Comparison of ENCODE assay signal across 21 mouse cellular contexts in the genomic region with DNA sequence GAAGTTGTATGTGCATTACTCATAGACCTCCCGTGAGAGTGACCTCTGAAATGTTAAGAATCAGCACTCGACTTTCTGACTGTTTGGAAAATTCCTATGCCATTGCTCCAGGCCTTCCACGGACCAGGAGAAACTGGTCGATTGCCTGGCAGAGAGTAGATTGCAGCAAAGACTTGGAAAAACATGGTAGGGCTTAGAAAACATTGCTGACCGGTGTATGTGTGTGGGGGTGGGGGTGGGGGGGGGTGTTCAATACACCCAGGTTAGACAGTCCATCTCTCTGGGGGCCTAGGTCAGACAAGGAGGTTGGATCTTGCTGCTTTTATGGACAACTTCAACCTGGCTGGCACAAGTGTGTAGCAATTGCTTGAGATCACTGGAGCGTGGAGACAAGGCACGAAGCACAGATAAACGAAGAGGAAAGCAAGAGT. TPM values are rescaled to one million over a fixed set of nuclear protein-coding genes. Genes with fewer than 3 reads are reported as not detected.
A peak's percentile ranks its signal among the peaks of the same experiment; 100 is the strongest.
DNase-seq lines count a peak whose midpoint lies in the region; ATAC-seq and TF ChIP-seq lines count a peak whose summit lies in the region.
"Had no signal": no experiment of that assay in that cellular context is flagged by ENCODE, and none has a peak within 500 bp of the region (broad histone marks: within the 10 kb centered on the region; RNA-seq: fewer than 3 reads in every experiment).

No protein-coding gene starts in this region.

- peak; percentile 17 to 23 for DNase-seq in adrenal gland, postnatal 36 days
- DNase-seq in adrenal gland, adult 18-20 months (ENCODE audit: low spot score in 2 of 2), result no peak
- peak; percentile 13 for DNase-seq in adipocyte (ENCODE audit: low spot score)
- DNase-seq in kidney, adult 9 months, result peak; percentile 47
- DNase-seq in kidney, postnatal 25 days, result peak; percentile 42 to 63
- DNase-seq in liver, postnatal 0 days, result no peak
- no peak for DNase-seq in cerebellum, adult 9-10 months
- DNase-seq: B cell, adult 2 months; cerebellum, postnatal 10 days; thymus, postnatal 14 days had no signal

- no peaks in the 10 kb centered on the region for H3K4me1 ChIP-seq in liver, postnatal 0 days (ENCODE audit: insufficient read depth)
- H3K4me1 ChIP-seq: embryonic facial prominence, embryonic 15.5 days; hindbrain, embryonic 10.5 days; limb, embryonic 15.5 days; midbrain, embryonic 13.5 days; neural tube, embryonic 12.5 days had no signal

- no peak for TF ChIP-seq EP300 in liver, postnatal 0 days (IDR thresholded peaks at IDR 0.05; ENCODE audit: low read depth)

- no peak overlapping the region for H3K27ac ChIP-seq in liver, postnatal 0 days (ENCODE audit: low read depth)
- H3K27ac ChIP-seq: embryonic facial prominence, embryonic 15.5 days; hindbrain, embryonic 10.5 days; limb, embryonic 15.5 days; liver, embryonic 15.5 days; midbrain, embryonic 13.5 days; neural tube, embryonic 12.5 days had no signal

- no peak for ATAC-seq in liver, postnatal 0 days
- no peak for ATAC-seq in megakaryocyte progenitor cell, adult 5-6 weeks (replicated peaks; ENCODE audit: poor library complexity)
- ATAC-seq: lung, postnatal 0 days; midbrain, embryonic 13.5 days had no signal

- no peak overlapping the region for H3K4me2 ChIP-seq in liver, postnatal 0 days (ENCODE audit: low read depth, low read length)
- H3K4me2 ChIP-seq: embryonic facial prominence, embryonic 15.5 days; limb, embryonic 15.5 days; liver, embryonic 15.5 days; midbrain, embryonic 13.5 days; neural tube, embryonic 12.5 days had no signal

- H3K9ac ChIP-seq in liver, postnatal 0 days (replicated peaks), result no peak overlapping the region
- H3K9ac ChIP-seq: embryonic facial prominence, embryonic 15.5 days; limb, embryonic 15.5 days; liver, embryonic 15.5 days; midbrain, embryonic 13.5 days; neural tube, embryonic 12.5 days had no signal

- no peaks in the 10 kb centered on the region for H3K36me3 ChIP-seq in liver, postnatal 0 days (replicated peaks; ENCODE audit: insufficient read depth, low read length)
- H3K36me3 ChIP-seq: embryonic facial prominence, embryonic 15.5 days; hindbrain, embryonic 10.5 days; limb, embryonic 15.5 days; liver, embryonic 15.5 days; midbrain, embryonic 13.5 days; neural tube, embryonic 12.5 days had no signal

- no peak for TF ChIP-seq CTCF in liver, postnatal 0 days (IDR thresholded peaks at IDR 0.05; ENCODE audit: low read depth)

- 66% methylated on average over 8 of the region's 8 CpGs for WGBS in liver, postnatal 0 days (ENCODE audit: insufficient replicate concordance)

- no peak overlapping the region for H3K4me3 ChIP-seq in liver, postnatal 0 days (ENCODE audit: low read depth, low read length)
- H3K4me3 ChIP-seq: embryonic facial prominence, embryonic 15.5 days; hindbrain, embryonic 10.5 days; limb, embryonic 15.5 days; liver, embryonic 15.5 days; midbrain, embryonic 13.5 days; neural tube, embryonic 12.5 days had no signal

- H3K27me3 ChIP-seq in liver, postnatal 0 days (ENCODE audit: insufficient read depth, low read length), result no peaks in the 10 kb centered on the region
- H3K27me3 ChIP-seq: embryonic facial prominence, embryonic 15.5 days; liver, embryonic 15.5 days; neural tube, embryonic 12.5 days had no signal

- H3K9me3 ChIP-seq in liver, postnatal 0 days (ENCODE audit: low read length), result no peaks in the 10 kb centered on the region
- H3K9me3 ChIP-seq: embryonic facial prominence, embryonic 15.5 days; hindbrain, embryonic 10.5 days; limb, embryonic 15.5 days; liver, embryonic 15.5 days; midbrain, embryonic 13.5 days; neural tube, embryonic 12.5 days had no signal

RNA-seq across cellular contexts. Expression of gene Hspb3, which starts 23.2 kb away (rescaled TPM):
- not detected for total RNA-seq in adrenal gland, postnatal 36 days (2021)
- total RNA-seq in adrenal gland, adult 18-20 months (2021), result not detected
- 0.38 TPM in 1 of 2 replicates, not detected in the other for polyA plus RNA-seq in liver, postnatal 0 days (2015; fragmentation: Nextera tagmentation; extraction: Ambion mirVana)
- not detected in 2 replicates for total RNA-seq in megakaryocyte progenitor cell, adult 5-6 weeks (2015)
- not detected in 2 replicates for total RNA-seq in megakaryocyte progenitor cell, adult 5-6 weeks (2017)
- polyA plus RNA-seq: forebrain, embryonic 11.5 days; hindbrain, embryonic 10.5 days; small intestine, adult 2 months; testis, adult 2 months had no signal

Comparison
In these comparisons a context has a peak if more than half of its experiments do, and no peak if none do; other contexts are left out.
1. DNase-seq: peak in adrenal gland, postnatal 36 days (2 of 2), adipocyte (single experiment), kidney, adult 9 months (single experiment) and kidney, postnatal 25 days (2 of 2); none in adrenal gland, adult 18-20 months (0 of 2), liver, postnatal 0 days (single experiment) and cerebellum, adult 9-10 months (single experiment).